Mouse (Mus musculus) stomach, embryonic 14.5 days (tissue): ENCODE data around the gene Dpp9. TPM values are rescaled to one million over a fixed set of nuclear protein-coding genes. Genes with fewer than 3 reads are reported as not detected.

Experiments
- ATAC-seq: fragments of 200-750 bp; cut with Nextera tagmentation; 2 replicates; pipeline ENCODE4 v1.8.0; 2017; ENCODE audit warnings: low read depth, moderate TSS enrichment; ENCODE audit not compliant: insufficient number of reproducible peaks, insufficient read depth, low FRiP score
- H3K27ac ChIP-seq: fragments of 300-500 bp; sonication (generic); 2 replicates; pipeline ENCODE4 v1.5.1; 2014; ENCODE audit warnings: mild to moderate bottlenecking, low read length, moderate library complexity, mixed read lengths
- H3K27me3 ChIP-seq: fragments of 300-500 bp; sonication (generic); 2 replicates; pipeline ENCODE4 v1.6.1; 2014; ENCODE audit warnings: low read length, control low read depth, mixed read lengths; ENCODE audit not compliant: control insufficient read depth, insufficient read depth
- H3K36me3 ChIP-seq: fragments of 300-500 bp; sonication (generic); 2 replicates; pipeline ENCODE4 v1.6.1; 2014; ENCODE audit warnings: mild to moderate bottlenecking, control low read depth, low read length, moderate library complexity, mixed read lengths; ENCODE audit not compliant: control insufficient read depth, insufficient read depth
- H3K4me1 ChIP-seq: fragments of 300-500 bp; sonication (generic); 2 replicates; pipeline ENCODE4 v1.6.1; 2014; ENCODE audit warnings: low read length, control low read depth, mixed read lengths; ENCODE audit not compliant: control insufficient read depth, insufficient read depth
- H3K4me2 ChIP-seq: fragments of 300-500 bp; sonication (generic); replicated peaks from 2 replicates; pipeline ENCODE4 v1.6.1; 2014; ENCODE audit warnings: low read depth, low read length, control low read depth
- H3K4me3 ChIP-seq: fragments of 300-500 bp; sonication (generic); 2 replicates; pipeline ENCODE4 v1.5.1; 2014; ENCODE audit warnings: low read depth, low read length, control low read depth
- H3K9ac ChIP-seq: fragments of 300-500 bp; sonication (generic); replicated peaks from 2 replicates; pipeline ENCODE4 v1.6.1; 2014; ENCODE audit warnings: low read depth, mild to moderate bottlenecking, control low read depth, low read length, moderate library complexity, mixed read lengths
- H3K9me3 ChIP-seq: fragments of 300-500 bp; sonication (generic); 2 replicates; pipeline ENCODE4 v1.6.1; 2016; ENCODE audit warnings: low read depth, low read length, control low read depth; ENCODE audit not compliant: control insufficient read depth
- WGBS: fragments of 180-500 bp; shearing (Covaris S2); extraction: QIAGEN DNeasy Blood & Tissue Kit; methylation state at CpG from one replicate; pipeline ENCODE4 v1.1.7; 2014; 5-methylcytosine and 5-hydroxymethylcytosine counted together
- polyA plus RNA-seq: library from polyadenylated mRNA; unstranded; fragments of >200 nt; fragmentation: Nextera tagmentation; extraction: Ambion mirVana; gene quantifications from 2 replicates; pipeline ENCODE4 v1.2.1, GENCODE M21; 2014

The Dpp9 gene
- polyA plus RNA-seq, 1 experiment from 2014 or later: 30.2 TPM

- WGBS: 40% methylated on average over 12 of the region's 12 CpGs
Measured at GRCm38 (mm10) chr17:56219251-56219650, 546 bp upstream of the Dpp9 start.

GRCm38 (mm10) chr17:56217670-56218069, 1.0 kb downstream of the Dpp9 start:
- ATAC-seq: no peak
- peak overlapping the region; percentile 87 for H3K9ac ChIP-seq
- 64% methylated on average over 13 of the region's 13 CpGs for WGBS
- H3K9me3 ChIP-seq: no peaks in the 10 kb centered on the region
- H3K4me2 ChIP-seq: peak overlapping the region; percentile 92
- H3K4me3 ChIP-seq: peak overlapping the region; percentile 82
- no peak overlapping the region for H3K27ac ChIP-seq
- no peaks in the 10 kb centered on the region for H3K27me3 ChIP-seq
- H3K36me3 ChIP-seq: 0 out of 2 replicates have a peak, but pooled peaks cover 2% of the 10 kb centered on the region
- H3K4me1 ChIP-seq: peaks cover 17% of the 10 kb centered on the region

More at GRCm38 (mm10) chr17:56219251-56219650, 546 bp upstream of the Dpp9 start:
- Histone ChIP-seq H3K36me3 (0 out of 2 replicates have a peak, but pooled peaks cover 2% of the 10 kb centered on the region), H3K4me3 (peak overlapping the region; percentile 82), H3K27ac (peak overlapping the region; percentile 66), H3K27me3 (no peaks in the 10 kb centered on the region), H3K4me1 (peaks cover 11% of the 10 kb centered on the region), H3K4me2 (peak overlapping the region; percentile 51), H3K9ac (peak overlapping the region; percentile 87), H3K9me3 (no peaks in the 10 kb centered on the region)
- no peak for ATAC-seq

GRCm38 (mm10) chr17:56214229-56214628, 4.5 kb downstream of the Dpp9 start:
- Histone ChIP-seq H3K4me2 (no peak overlapping the region), H3K4me1 (peaks cover 18% of the 10 kb centered on the region), H3K4me3 (no peak overlapping the region), H3K36me3 (peaks cover 27% of the 10 kb centered on the region), H3K27me3 (no peaks in the 10 kb centered on the region), H3K9ac (no peak overlapping the region), H3K9me3 (no peaks in the 10 kb centered on the region), H3K27ac (no peak overlapping the region)
- WGBS: 90% methylated on average over 1 of the region's 1 CpGs
- ATAC-seq: no peak

- ATAC-seq: peak; percentile 56
- H3K9ac ChIP-seq: 0 out of 2 replicates have a peak overlapping the region, but pooled peaks have one; percentile 14
Measured at GRCm38 (mm10) chr17:56212676-56213075, 6.0 kb downstream of the Dpp9 start.

GRCm38 (mm10) chr17:56211090-56211489, 7.6 kb downstream of the Dpp9 start:
- no peak for ATAC-seq
- no peak overlapping the region for H3K9ac ChIP-seq
- H3K4me1 ChIP-seq: 0 out of 2 replicates have a peak, but pooled peaks cover 7% of the 10 kb centered on the region
- no peak overlapping the region for H3K4me2 ChIP-seq
- H3K4me3 ChIP-seq: no peak overlapping the region
- no peaks in the 10 kb centered on the region for H3K27me3 ChIP-seq
- WGBS: 81% methylated on average over 2 of the region's 2 CpGs
- H3K9me3 ChIP-seq: no peaks in the 10 kb centered on the region
- H3K27ac ChIP-seq: no peak overlapping the region
- peaks cover 49% of the 10 kb centered on the region for H3K36me3 ChIP-seq

More at GRCm38 (mm10) chr17:56212676-56213075, 6.0 kb downstream of the Dpp9 start:
- H3K4me2 ChIP-seq: no peak overlapping the region
- no peak overlapping the region for H3K27ac ChIP-seq
- no peaks in the 10 kb centered on the region for H3K9me3 ChIP-seq
- H3K27me3 ChIP-seq: no peaks in the 10 kb centered on the region
- 36% methylated on average over 6 of the region's 6 CpGs for WGBS
- H3K4me3 ChIP-seq: no peak overlapping the region
- peaks cover 13% of the 10 kb centered on the region for H3K4me1 ChIP-seq
- peaks cover 38% of the 10 kb centered on the region for H3K36me3 ChIP-seq

GRCm38 (mm10) chr17:56208821-56209220, 9.9 kb downstream of the Dpp9 start:
- H3K27me3 ChIP-seq: no peaks in the 10 kb centered on the region
- H3K27ac ChIP-seq: no peak overlapping the region
- 95% methylated on average over 3 of the region's 3 CpGs for WGBS
- no peak overlapping the region for H3K9ac ChIP-seq
- no peaks in the 10 kb centered on the region for H3K9me3 ChIP-seq
- no peak for ATAC-seq
- H3K4me2 ChIP-seq: no peak overlapping the region
- H3K4me1 ChIP-seq: 0 out of 2 replicates have a peak, but pooled peaks cover 7% of the 10 kb centered on the region
- no peak overlapping the region for H3K4me3 ChIP-seq
- H3K36me3 ChIP-seq: peaks cover 66% of the 10 kb centered on the region

GRCm38 (mm10) chr17:56207963-56208530, 10.7 kb downstream of the Dpp9 start:
- no peaks in the 10 kb centered on the region for H3K27me3 ChIP-seq
- no peak for ATAC-seq
- 92% methylated on average over 9 of the region's 9 CpGs for WGBS
- 0 out of 2 replicates have a peak, but pooled peaks cover 5% of the 10 kb centered on the region for H3K4me1 ChIP-seq
- H3K9me3 ChIP-seq: no peaks in the 10 kb centered on the region
- no peak overlapping the region for H3K4me2 ChIP-seq
- no peak overlapping the region for H3K27ac ChIP-seq
- peaks cover 74% of the 10 kb centered on the region for H3K36me3 ChIP-seq
- H3K4me3 ChIP-seq: no peak overlapping the region
- no peak overlapping the region for H3K9ac ChIP-seq

- no peaks in the 10 kb centered on the region for H3K4me1 ChIP-seq
- H3K4me2 ChIP-seq: no peak overlapping the region
- ATAC-seq: no peak
- 76% methylated on average over 6 of the region's 6 CpGs for WGBS
- H3K9me3 ChIP-seq: no peaks in the 10 kb centered on the region
- H3K4me3 ChIP-seq: no peak overlapping the region
- H3K27ac ChIP-seq: no peak overlapping the region
- no peak overlapping the region for H3K9ac ChIP-seq
- peaks cover 82% of the 10 kb centered on the region for H3K36me3 ChIP-seq
- H3K27me3 ChIP-seq: no peaks in the 10 kb centered on the region
Measured at GRCm38 (mm10) chr17:56206986-56207674, 11.6 kb downstream of the Dpp9 start.
